Mouse (Mus musculus) erythroid progenitor cell, adult 5-6 weeks (primary cell): ENCODE results near the gene Sumo3. TPM values are rescaled to one million over a fixed set of nuclear protein-coding genes. Genes with fewer than 3 reads are reported as not detected.

ENCODE experiments used
- ATAC-seq: replicated peaks from 2 replicates; pipeline ENCODE4 v1.8.0; 2016; ENCODE audit warnings: moderate number of reproducible peaks, mild to moderate bottlenecking, moderate TSS enrichment, inconsistent platforms; ENCODE audit not compliant: poor library complexity, low FRiP score, severe bottlenecking
- total RNA-seq, 2 experiments: library from RNA; stranded (forward) in 1 of 2; stranded (reverse) in 1 of 2; fragments of 150-400 nt in 1 of 2; fragments of 186-747, 209-891 nt in 1 of 2; gene quantifications; 2 replicates each; pipeline versions ENCODE4 v1.2.3 to v1.2.4; 2015 to 2017; ENCODE audit warnings: low replicate concordance in 2 of 2

Gene Sumo3
- total RNA-seq, 2 experiments from 2014 or later, result 9.2 to 21.1 TPM

DNA sequence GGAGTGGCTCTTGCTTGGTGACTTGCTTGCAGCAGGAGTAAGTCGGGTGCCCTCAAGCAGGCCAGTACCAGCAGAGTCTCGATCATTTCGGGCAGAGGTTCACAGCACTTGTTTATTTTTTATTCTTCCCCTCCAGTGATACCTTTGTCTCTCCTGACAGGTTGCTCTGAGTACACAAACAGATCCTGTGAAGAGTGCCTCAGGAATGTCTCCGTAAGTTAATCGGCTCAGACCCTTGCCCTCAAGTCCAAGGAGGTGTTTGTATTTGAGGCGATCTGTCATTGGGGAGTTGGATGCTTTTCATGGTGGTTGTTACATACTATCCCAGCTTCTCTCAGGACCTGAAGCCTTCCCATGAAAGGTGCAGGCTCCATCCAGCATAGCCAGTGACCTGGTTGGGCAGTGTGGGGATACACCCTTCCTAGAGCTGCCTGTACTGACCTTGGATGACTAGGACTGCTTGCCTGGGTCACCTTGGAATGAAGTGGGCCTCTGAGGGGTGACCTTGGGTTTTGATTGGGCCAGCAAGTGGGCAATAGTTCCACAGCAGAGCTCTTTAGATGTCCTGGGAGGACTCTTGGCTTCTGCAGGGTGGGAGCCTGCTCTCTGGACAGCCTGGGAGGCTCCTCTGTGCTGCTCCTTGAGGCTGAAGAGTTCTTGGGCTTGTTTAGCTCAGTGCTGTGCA lies 18.7 kb upstream of the Sumo3 start:
- no peak for ATAC-seq

DNA sequence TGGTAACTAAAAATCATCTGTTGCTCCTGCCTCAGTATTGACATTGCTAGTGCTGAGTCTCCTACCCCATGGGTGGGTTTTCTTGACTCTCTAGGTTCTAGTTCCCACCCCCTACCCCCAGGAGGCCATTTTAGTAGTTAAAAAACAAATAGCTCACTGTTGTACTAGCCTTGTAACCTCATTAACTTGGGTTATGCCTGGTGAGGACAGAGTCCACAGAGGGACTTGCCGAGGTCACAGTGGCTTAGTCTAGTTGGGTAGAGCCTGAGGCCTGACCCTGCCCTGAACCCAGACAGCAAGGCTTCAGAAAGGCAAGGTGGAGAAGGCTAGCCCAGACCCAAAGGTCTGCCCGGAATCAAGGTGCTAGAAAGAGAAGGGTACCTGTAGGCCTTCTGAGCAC lies 17.9 kb upstream of the Sumo3 start:
- no peak for ATAC-seq

DNA sequence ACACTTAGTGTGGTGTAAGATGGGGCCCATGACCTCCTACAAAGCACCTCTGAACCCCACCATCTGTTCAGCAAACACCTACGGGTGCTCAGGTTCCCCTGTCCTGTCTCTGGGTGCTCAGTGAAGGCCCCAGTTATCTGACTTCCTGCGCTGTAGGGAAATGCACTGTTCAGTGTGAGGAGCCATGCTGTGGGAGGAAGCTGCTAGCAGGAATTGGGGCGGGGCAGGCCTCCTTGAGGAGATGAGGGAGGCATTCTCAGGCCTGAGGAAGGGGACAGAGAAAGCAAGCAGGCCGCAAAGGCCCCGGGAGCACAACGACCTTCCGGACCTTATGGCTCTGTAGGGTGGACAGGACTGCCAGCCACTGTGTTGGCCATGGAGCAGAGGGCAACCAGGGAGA lies 16.8 kb upstream of the Sumo3 start:
- ATAC-seq, result no peak

DNA sequence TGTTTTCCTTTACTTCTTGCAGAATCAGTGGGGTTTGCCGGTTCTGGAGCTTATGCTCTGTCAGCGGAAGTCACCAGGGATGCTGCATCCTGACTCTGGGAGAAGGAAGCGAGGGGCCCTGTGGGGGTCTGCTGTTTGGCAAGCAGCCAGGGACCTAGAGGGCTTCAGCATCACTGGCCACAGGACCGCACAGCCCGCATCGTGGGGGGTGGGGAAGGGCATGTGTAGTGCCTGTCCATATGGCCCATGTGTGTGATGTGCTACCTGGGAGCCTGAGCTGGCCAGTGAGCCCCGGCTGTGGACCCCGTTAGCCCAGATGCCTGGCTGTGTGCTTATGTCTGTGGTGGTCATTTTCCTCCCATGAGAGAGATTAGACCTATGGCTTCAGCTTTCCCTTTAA lies 16.1 kb upstream of the Sumo3 start:
- ATAC-seq, result no peak

DNA sequence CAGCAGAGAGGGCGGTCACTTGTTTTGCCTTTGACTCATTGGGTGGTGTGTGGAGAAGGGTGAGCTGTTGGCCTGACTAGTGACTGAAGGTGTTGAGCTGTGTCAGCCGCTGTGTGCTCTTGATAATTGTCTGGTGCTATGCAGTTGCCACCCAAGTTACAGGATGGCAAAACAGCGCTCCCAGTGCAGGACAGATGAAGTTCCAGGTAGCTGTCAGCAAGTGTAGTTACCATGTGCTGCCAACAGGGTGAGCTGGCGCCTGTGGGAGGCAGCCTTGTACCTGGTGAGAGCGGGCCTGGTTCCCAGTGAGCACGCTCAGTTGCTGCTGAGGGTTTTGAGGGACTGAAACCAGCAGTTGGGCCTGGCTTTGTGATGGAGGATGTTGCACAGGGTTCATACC lies 15.1 kb upstream of the Sumo3 start:
- ATAC-seq, result peak; percentile 90

DNA sequence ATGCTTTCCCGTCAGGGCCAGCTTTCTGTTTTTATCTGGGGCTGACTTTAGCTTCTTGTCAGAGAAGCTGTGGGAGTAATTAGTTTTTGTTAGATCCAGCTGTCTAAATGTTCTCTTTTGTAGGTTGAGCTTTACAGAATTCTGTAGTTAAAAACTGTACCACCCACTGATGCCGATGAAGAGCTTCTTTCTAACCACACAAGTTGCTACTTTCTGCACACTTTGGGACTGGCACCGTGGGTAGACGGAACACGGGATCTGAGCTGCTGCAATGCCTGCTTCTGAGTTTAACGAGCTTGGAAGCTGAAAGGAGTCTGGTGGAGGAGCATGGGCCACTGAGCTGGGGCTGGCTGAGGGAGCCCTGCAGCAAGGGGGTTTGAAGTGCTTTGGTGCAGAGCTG lies 14.4 kb upstream of the Sumo3 start:
- ATAC-seq, result no peak

DNA sequence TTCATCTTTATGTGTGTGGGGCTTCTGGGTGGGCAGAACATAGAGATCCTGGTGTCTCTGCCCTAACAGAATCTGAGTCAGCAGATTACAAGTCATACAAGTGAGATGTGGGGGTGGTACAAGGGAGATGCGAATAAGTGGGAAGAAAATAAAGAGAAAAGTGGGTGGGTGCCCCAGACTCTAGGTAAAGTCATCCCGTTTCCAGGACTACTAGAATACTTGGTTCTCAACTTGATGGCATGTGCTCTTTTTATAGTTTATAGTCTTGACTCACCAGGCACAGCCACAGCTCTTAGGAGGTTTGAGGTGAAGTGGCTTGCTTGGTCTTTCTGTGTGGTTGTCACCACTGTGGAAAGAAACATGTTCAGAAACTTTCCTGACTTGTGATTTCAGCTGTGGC lies 9.8 kb upstream of the Sumo3 start:
- ATAC-seq, result no peak

DNA sequence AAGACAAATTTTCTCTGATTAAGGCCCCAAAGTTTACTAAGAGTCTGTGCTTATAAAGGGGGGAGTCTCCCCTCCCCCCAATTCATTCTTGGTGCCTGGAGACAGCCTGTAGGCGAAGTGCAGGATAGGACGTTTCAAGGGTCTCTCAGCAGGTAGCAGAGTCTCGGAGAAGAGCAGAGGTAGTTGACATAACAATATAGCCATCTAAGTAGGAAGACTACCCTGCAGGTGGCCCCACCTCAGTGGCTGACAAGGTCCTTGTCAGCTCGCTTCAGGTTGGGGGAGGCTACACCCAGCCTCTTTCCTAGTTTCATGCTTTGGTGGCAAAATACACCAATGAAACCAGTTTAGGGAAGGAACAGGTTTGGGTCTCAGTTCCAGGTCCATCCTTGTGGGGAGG lies 2.9 kb upstream of the Sumo3 start:
- ATAC-seq, result no peak

DNA sequence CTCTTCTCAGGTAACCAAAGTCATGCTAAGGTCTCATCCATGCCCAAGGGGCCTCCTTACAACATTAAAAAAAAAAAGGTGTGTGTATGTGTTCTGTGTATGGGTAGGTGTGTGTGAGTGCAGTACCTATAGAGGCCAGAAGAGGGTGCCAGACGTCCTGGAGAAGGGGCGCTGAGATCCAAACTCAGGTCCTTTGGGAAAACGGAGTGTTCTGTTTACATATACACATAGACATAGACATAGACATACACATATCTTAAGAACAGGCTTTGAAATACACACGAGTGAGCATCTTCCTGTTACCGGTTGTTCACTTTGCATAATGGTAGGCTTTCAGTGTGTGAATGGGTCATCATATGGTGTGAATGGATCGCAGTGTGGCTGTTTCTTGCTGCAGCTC lies 1.8 kb upstream of the Sumo3 start:
- ATAC-seq, result no peak

DNA sequence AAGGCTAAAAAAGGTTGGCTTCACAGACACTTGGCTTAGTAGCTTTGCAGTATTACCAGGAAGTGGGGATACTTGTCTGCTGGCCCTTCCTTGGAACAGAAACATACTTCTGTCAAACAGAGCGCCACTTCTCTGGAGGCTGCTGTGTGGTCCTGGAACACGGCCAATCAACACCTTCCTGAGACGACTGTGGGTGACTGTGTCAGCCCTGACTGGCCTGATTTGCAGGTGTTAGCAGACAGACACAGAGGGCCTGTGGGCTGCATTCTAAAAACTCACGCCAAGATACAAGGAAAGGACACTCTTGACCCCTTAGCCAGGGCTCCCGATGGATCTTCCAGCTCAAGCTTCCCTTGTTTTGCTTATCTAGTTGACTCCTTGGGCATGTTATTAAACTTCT lies 939 bp upstream of the Sumo3 start:
- ATAC-seq, result no peak

DNA sequence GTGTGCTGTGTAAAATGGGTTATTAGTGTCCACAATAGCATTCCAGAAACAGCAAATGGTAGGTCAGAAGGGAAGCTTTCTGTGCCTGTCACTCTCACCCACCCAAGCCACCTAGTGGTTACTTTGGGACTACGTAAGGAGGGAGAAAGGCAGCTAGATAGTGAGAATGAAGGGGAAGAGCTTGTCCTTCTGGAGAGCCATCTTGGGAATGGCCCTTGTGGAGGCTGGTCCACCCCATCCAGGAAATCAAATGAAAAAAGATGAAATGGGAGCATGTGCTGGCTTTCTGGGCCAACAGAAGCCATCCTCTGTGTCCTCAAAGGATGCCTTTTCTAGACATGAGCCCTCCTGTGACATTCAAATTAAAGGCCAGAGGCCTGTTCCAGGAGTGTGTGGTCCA lies 529 bp upstream of the Sumo3 start:
- peak; percentile 59 for ATAC-seq

DNA sequence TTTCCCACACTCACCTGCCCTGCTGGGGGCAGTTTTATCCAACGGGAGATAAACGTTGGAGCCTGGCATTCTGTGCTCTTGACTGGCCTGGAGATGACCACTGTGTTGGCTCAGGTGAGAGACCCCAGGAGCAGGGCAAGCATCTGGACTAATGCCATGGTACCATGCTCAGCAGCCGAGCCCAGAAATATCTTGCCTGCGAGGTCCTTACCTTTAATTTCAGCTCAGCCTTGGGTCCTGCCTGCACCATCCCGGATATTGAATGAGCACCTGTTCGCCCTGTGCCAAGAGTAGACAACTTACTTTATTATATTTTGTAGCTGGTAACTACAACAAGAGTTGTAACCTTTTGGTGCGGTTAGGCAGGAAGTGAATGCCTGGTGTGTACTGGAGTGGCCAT lies 958 bp downstream of the Sumo3 start:
- peak; percentile 16 for ATAC-seq

DNA sequence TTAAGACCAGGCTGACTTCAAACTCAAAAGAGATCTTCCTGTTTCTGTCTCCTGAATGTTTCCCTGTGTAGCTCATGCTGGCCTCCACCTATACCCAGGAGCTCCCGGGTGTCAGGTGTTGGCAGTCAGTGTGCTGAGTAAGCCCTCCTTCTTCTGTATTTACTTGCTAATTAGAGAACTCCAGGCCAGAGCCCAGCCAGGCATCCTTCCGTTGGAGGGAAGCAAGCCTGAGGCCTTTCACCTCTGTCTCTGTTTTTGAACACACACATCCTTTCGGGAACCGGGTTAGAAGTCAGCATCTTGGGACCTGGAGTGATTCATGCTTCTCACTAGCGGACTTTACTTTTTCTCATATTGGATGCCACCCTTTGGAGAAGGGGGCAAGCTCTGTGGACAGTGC lies 1.5 kb downstream of the Sumo3 start:
- no peak for ATAC-seq

DNA sequence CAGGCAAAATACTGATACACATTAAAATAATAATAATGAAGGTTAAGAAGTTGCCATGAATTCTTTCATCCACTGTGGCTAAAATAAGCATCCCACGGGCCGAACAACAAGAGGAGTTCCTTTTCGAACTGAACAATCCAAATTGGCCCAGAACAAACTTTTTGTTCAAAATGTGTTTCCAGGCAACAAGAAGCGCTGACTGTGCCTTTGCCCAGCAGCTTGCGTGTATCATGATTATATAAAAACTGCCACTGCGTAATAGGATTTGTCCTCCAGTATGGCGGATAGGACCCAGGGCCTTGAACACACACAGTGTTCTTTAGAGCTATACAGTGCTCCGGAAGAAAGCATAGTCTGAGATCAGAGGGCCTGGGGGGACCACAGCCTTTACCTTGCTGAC lies 2.7 kb downstream of the Sumo3 start:
- ATAC-seq, result no peak

DNA sequence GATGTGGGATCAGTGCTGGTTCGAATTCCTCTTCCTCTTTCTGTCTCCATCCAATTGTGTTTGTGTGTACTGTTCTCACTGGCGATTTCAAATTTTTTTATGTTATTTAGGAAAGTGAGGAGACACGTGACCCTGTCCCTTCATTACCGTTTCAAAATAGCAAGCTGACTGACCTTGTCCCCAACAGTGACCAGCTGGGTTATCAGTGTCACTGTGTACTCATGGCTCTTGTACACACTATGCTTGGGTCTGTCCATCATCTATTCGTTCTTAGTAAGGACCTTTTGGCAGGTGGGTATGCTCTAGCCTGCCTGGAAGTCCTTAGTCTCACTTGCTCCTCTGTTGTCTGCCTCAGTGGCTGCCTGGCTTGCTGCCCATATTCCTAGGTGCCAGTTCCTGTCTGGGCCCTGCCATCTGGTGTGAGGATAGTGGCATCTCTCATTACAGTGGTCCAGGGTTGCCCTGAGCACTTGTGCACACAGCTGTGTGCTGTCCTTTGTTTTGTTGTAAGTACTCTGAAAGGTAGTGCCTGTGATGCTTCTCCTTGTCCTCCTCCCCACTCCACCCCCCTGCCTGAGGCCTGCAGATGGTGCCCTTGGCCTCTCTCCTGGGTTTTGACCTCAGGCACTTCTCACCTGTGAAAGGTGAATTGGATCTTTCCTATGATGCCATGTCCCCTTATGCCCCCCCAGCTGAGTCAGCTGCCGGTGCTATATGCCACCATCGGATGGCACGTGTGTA lies 4.5 kb downstream of the Sumo3 start:
- no peak for ATAC-seq

DNA sequence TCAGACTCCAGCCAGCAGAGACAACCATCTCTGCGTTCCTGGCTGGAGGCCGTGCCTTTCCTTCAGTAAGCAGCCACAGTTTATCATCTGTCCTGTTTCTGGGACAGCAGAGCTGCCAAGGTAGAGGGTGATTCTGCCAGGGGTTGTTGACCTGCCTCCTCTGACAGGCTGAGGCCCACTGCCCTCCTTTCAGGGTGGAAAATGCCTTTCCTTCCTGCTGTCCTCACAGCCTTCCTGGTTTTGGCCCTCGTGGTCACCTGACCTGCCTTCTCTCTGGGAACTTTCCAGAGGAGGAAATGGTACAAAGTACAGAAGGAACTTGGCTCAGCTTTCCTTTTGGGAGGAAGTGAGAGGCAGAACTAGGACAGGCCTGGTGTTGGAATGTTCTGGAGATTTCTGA lies 7.5 kb downstream of the Sumo3 start:
- no peak for ATAC-seq

DNA sequence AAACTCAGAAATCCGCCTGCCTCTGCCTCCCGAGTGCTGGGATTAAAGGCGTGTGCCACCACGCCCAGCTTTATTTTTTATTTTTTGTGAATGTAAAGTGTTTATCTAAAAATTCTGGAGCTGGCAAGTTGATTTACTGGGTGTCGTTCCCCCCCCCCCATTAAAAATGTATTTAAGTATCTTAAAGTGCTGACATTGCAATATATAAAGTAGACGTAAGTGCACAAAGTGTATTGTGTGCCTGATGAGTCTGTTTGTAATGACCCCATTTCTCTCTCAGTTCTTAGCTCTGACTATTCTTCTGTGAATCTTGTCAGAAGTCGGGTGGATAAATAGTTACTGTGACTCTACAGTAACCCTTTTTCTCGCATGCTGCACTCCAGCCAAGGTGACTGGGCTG lies 9.8 kb downstream of the Sumo3 start:
- no peak for ATAC-seq

DNA sequence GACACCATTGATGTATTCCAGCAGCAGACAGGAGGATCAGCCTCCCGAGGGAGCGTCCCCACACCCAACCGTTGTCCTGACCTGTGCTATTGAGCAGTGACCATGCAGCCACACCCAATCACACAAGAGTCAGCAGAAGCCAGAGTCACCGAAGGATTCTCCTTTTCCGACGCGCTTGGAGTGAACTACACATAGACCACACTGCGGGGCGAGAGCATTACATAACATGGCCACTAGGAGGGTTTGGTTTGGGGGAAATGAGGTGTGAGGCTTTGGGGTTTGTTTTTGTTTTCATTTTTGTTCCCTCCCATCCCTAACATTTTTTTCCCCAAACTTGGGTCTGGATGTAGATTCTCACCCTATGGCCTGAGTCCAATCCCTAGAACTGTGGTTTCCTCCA lies 10.3 kb downstream of the Sumo3 start:
- no peak for ATAC-seq

DNA sequence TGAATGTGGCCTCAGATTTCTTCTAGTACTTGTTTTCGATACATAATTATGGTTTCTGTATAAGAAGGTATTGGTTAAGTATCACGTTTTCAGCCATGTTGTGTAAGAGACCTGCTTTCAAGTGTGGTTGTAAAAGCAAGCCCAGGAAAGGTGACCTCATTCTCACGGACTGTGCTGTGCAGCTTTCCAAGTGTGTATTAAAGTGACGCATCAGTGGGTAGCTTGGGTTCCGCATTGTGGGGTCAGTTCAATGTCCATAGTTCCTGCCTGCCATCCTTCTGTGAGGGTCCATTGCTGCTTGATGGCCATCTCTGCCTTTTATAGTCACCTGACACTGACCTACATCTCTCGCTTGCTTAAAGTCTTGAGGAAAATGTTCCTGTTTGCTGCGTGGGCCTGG lies 11.0 kb downstream of the Sumo3 start:
- ATAC-seq, result no peak

DNA sequence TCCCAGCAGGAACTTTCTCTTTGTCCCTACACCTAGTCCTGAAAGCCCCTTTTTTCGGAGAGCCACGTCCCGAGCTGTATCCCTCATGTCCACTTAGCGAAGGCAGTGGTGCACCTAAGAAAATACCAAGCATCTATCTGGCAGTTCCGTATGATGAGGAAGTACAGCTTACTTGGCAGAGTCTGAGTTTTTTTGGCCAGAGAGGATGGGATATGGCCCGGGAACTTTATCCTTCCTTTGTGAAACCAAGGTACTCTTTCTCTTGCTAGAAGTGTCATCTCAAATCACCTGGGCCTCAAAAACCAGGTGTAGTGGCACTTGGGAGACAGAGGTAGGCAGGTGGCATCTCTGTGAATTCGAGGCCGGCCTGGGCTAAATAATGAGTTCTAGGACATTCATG lies 15.6 kb downstream of the Sumo3 start:
- no peak; the same call in 1 of the 2 replicates for ATAC-seq

DNA sequence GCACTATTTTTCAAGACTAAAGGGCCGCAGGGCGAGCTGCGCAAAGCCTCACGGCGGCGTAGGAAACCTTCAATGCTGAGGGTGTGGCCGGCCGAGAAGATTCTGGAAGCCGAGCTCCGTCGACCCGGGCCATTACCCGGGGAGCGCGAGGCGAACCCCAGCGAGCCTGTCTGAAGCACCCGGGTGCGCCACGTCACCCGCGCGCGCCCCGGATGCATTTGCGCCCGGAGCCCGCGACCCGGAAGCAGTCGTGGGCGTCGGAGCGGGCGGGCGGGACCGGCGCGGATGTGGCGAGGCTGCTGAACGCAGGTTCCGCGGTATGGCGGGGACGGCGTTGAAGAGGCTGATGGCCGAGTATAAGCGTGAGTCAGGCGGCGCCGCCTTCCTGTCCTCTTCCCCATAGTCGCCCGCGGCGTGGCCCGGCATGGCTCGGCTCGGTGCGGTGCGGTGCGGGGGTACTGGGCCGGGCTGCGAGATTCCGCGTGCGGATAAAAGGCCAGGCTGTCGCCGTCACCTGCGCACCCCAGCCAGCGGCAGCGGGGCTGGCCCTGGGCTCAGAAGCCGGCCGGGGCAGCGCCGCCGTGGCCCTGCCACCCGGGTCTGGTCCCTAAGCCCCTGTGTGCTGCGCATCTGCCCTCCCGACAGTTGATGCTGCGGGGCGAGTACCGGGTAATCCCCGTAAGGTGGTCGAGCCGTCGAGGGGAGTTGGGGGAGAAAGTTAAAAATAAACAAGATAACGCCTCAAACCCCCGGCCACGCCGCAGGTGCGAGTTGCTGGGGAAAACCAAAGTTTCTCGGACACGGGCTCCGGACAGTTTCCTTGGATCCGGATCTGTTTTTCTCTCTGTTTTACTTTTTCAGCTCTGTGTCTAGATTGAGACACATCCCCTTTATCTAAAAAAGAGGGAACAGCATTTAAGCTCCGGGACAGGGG lies 16.4 kb downstream of the Sumo3 start, which contains the start of gene Ube2g2:
TSS of gene Ube2g2 (plus strand) at position 221 of the 934 bp plus-strand sequence.
- ATAC-seq, result peak; percentile 97
